Mouse (Mus musculus): ENCODE data around the gene Rgp1.
A peak's percentile ranks its signal among the peaks of the same experiment; 100 is the strongest.

Rgp1 gene

GRCm38 (mm10) chr4:43598200-43598599 is 19.7 kb downstream of the Rgp1 start:
- DNase-seq (ENCODE audit: low spot score) = no peak

GRCm38 (mm10) chr4:43598650-43599380 is 20.3 kb downstream of the Rgp1 start:
- DNase-seq (ENCODE audit: low spot score) = no peak

GRCm38 (mm10) chr4:43600195-43600934 is 21.9 kb downstream of the Rgp1 start:
- no peak for DNase-seq (ENCODE audit: low spot score)

- DNase-seq (ENCODE audit: low spot score) = no peak
These were observed 25.6 kb downstream of the Rgp1 start for GRCm38 (mm10) chr4:43604099-43604498.

- no peak for DNase-seq (ENCODE audit: low spot score)
These were observed 26.5 kb downstream of the Rgp1 start for GRCm38 (mm10) chr4:43604751-43605685.

- no peak for DNase-seq (ENCODE audit: low spot score)
These were observed 34.0 kb downstream of the Rgp1 start for GRCm38 (mm10) chr4:43612534-43612933.

GRCm38 (mm10) chr4:43613060-43613730 is 34.7 kb downstream of the Rgp1 start:
- no peak for DNase-seq (ENCODE audit: low spot score)

GRCm38 (mm10) chr4:43620146-43620778 is 41.7 kb downstream of the Rgp1 start:
- DNase-seq (ENCODE audit: low spot score) = no peak

GRCm38 (mm10) chr4:43629106-43629817 is 50.7 kb downstream of the Rgp1 start:
- DNase-seq (ENCODE audit: low spot score) = no peak

- peak; percentile 90 for DNase-seq (ENCODE audit: low spot score)
These were observed 51.6 kb downstream of the Rgp1 start for GRCm38 (mm10) chr4:43630030-43630581.

GRCm38 (mm10) chr4:43630671-43631045 is 52.1 kb downstream of the Rgp1 start:
- peak; percentile 31 for DNase-seq (ENCODE audit: low spot score)

- peak; percentile 42 for DNase-seq (ENCODE audit: low spot score)
These were observed 52.8 kb downstream of the Rgp1 start, which contains the start of gene Npr2 for GRCm38 (mm10) chr4:43631046-43631955. Gene Npr2, plus strand, starts transcription at chr4:43631935.

GRCm38 (mm10) chr4:43631956-43632920 is 53.7 kb downstream of the Rgp1 start:
- no peak for DNase-seq (ENCODE audit: low spot score)

- no peak for DNase-seq (ENCODE audit: low spot score)
These were observed 54.8 kb downstream of the Rgp1 start for GRCm38 (mm10) chr4:43633296-43633695.

GRCm38 (mm10) chr4:43633736-43634135 is 55.2 kb downstream of the Rgp1 start:
- DNase-seq (ENCODE audit: low spot score) = no peak

- DNase-seq (ENCODE audit: low spot score) = no peak
These were observed 56.3 kb downstream of the Rgp1 start for GRCm38 (mm10) chr4:43634621-43635374.

GRCm38 (mm10) chr4:43636751-43637150 is 58.2 kb downstream of the Rgp1 start:
- no peak for DNase-seq (ENCODE audit: low spot score)

Data from adipocyte (in vitro differentiated cells).